Mouse (Mus musculus) ES-Bruce4 (cell line): Measurements from ENCODE around the gene Gstm2.

Experiments
- EP300 ChIP-seq: IDR thresholded peaks from 2 replicates; pipeline ENCODE4 v1.6.1; 2011; ENCODE audit warnings: low read depth, low read length; ENCODE audit not compliant: insufficient read depth
- POLR2A ChIP-seq: IDR thresholded peaks from one replicate; pipeline ENCODE4 v1.8.1; 2011; ENCODE audit warnings: low read length; ENCODE audit not compliant: insufficient read depth

DNA sequence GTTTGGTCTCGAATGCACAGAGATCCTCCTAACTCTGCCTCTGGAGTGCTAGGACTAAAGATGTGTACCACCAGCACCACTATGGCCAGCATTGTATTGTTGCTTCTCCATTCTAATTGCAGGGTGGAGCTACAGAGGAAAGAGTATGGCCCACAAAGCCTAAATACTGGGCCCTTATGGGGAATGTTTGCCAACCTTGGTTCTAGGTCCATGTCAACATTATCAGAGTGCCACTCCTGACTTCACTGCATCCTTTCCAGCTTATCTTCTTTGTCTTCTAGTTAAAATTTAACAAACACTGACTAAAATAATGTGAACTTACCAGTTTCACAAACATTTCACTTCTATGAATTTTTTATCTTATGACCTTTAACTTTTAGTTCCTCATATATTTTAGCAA is 40.3 kb upstream of the Gstm2 start:
- TF ChIP-seq EP300 (no peak), POLR2A (no peak)
